Mouse (Mus musculus) CH12.LX (cell line): ENCODE data around the gene Hist1h3e. TPM values are rescaled to one million over a fixed set of nuclear protein-coding genes. Genes with fewer than 3 reads are reported as not detected.

ENCODE experiments used
- DNase-seq: peaks from one replicate; pipeline ENCODE4 v3.0.0-alpha.2; 2013; ENCODE audit errors: extremely low read depth
- H3K27ac ChIP-seq: 2 replicates; pipeline ENCODE4 v1.5.1; 2012; ENCODE audit warnings: low read depth, mild to moderate bottlenecking, control low read depth, moderate library complexity; ENCODE audit not compliant: insufficient read depth
- H3K27me3 ChIP-seq: replicated peaks from 2 replicates; pipeline ENCODE3; 2012; ENCODE audit warnings: inconsistent platforms
- H3K36me3 ChIP-seq, 2 experiments: replicated peaks in 1 of 2; 2 replicates each; pipeline versions ENCODE3 to v1.6.1; 2012; ENCODE audit warnings: inconsistent platforms in 1 of 2, low read length in 1 of 2, mild to moderate bottlenecking in 1 of 2, mixed read lengths in 1 of 2, moderate library complexity in 1 of 2; ENCODE audit not compliant: control insufficient read depth in 1 of 2, insufficient read depth in 1 of 2
- H3K4me1 ChIP-seq, 2 experiments: 2 replicates each; pipeline ENCODE4 v1.6.1; 2012; ENCODE audit warnings: inconsistent platforms in 1 of 2, moderate library complexity in 1 of 2; ENCODE audit not compliant: insufficient read depth in 2 of 2, control insufficient read depth in 1 of 2
- H3K4me2 ChIP-seq: 2 replicates; pipeline ENCODE4 v1.6.1; 2012; ENCODE audit warnings: low read depth, mild to moderate bottlenecking, control low read depth; ENCODE audit not compliant: poor library complexity, insufficient read depth, severe bottlenecking
- H3K4me3 ChIP-seq, 3 experiments: fragments of 150-350 bp in 1 of 3; sonication (generic) in 1 of 3; replicated peaks in 1 of 3; 2 replicates each; pipeline versions ENCODE3 to v1.5.1; 2011 to 2012; ENCODE audit warnings: low read depth in 2 of 3, low read length in 2 of 3, mild to moderate bottlenecking in 2 of 3, moderate library complexity in 2 of 3, control low read depth in 1 of 3, improper control_type of control experiment in 1 of 3, inconsistent platforms in 1 of 3, mixed read lengths in 1 of 3; ENCODE audit not compliant: poor library complexity in 1 of 3
- H3K79me2 ChIP-seq: replicated peaks from 2 replicates; pipeline ENCODE4 v1.6.1; 2012; ENCODE audit warnings: mild to moderate bottlenecking, moderate library complexity; ENCODE audit not compliant: control insufficient read depth, poor library complexity, insufficient read depth, severe bottlenecking; ENCODE audit errors: extremely low read depth
- H3K9ac ChIP-seq: 2 replicates; pipeline ENCODE4 v1.6.1; 2012; ENCODE audit warnings: low read depth, mild to moderate bottlenecking, control low read depth, moderate library complexity; ENCODE audit not compliant: insufficient read depth
- H3K9me3 ChIP-seq: replicated peaks from 2 replicates; pipeline ENCODE3; 2012; ENCODE audit warnings: low read length, inconsistent platforms, mixed read lengths
- CHD1 ChIP-seq: IDR thresholded peaks from 2 replicates; pipeline ENCODE4 v1.6.1; 2012; ENCODE audit warnings: low read depth, low read length, improper control_type of control experiment, inconsistent platforms
- CTCF ChIP-seq, 2 experiments: IDR thresholded peaks in 1 of 2; conservative IDR thresholded peaks in 1 of 2; 2 replicates each; pipeline ENCODE4 v1.5.1; 2011 to 2012; ENCODE audit warnings: low read depth in 2 of 2, low read length in 2 of 2, improper control_type of control experiment in 1 of 2, inconsistent platforms in 1 of 2, mild to moderate bottlenecking in 1 of 2, moderate library complexity in 1 of 2
- ELF1 ChIP-seq: IDR thresholded peaks from 2 replicates; pipeline ENCODE4 v1.6.1; 2014; ENCODE audit warnings: low read depth, mild to moderate bottlenecking, inconsistent platforms, low read length, improper control_type of control experiment
- ETS1 ChIP-seq: conservative IDR thresholded peaks from 2 replicates; pipeline ENCODE4 v1.6.1; 2012; ENCODE audit warnings: low read depth, mild to moderate bottlenecking, inconsistent platforms, low read length, improper control_type of control experiment, moderate library complexity
- HCFC1 ChIP-seq: IDR thresholded peaks from 2 replicates; pipeline ENCODE4 v1.6.1; 2012; ENCODE audit warnings: low read depth, mild to moderate bottlenecking, inconsistent platforms, low read length, improper control_type of control experiment
- JUND ChIP-seq: conservative IDR thresholded peaks from 2 replicates; pipeline ENCODE4 v1.6.1; 2011; ENCODE audit warnings: low read depth, low read length, improper control_type of control experiment
- KAT2A ChIP-seq: IDR thresholded peaks from 2 replicates; pipeline ENCODE4 v1.6.1; 2012; ENCODE audit warnings: low read length, improper control_type of control experiment, inconsistent platforms; ENCODE audit not compliant: insufficient replicate concordance
- MAFK ChIP-seq: IDR thresholded peaks from 2 replicates; pipeline ENCODE4 v1.6.1; 2011; ENCODE audit warnings: low read length, improper control_type of control experiment; ENCODE audit not compliant: insufficient replicate concordance
- MAZ ChIP-seq: IDR thresholded peaks from 2 replicates; pipeline ENCODE4 v1.6.1; 2012; ENCODE audit warnings: low read depth, mild to moderate bottlenecking, inconsistent platforms, low read length, improper control_type of control experiment, moderate library complexity
- MEF2A ChIP-seq: IDR thresholded peaks from 2 replicates; pipeline ENCODE4 v1.6.1; 2014; ENCODE audit warnings: low read depth, mild to moderate bottlenecking, inconsistent platforms, low read length, improper control_type of control experiment, borderline replicate concordance
- MXI1 ChIP-seq: IDR thresholded peaks from 2 replicates; pipeline ENCODE4 v1.6.1; 2011; ENCODE audit warnings: mild to moderate bottlenecking, low read depth, low read length, improper control_type of control experiment
- MYC ChIP-seq: IDR thresholded peaks from 2 replicates; pipeline ENCODE4 v1.6.1; 2011; ENCODE audit warnings: low read depth, mild to moderate bottlenecking, improper control_type of control experiment, low read length
- NRF1 ChIP-seq: IDR thresholded peaks from 2 replicates; pipeline ENCODE4 v1.6.1; 2014; ENCODE audit warnings: low read depth, mild to moderate bottlenecking, inconsistent platforms, low read length, improper control_type of control experiment, moderate library complexity
- POLR2AphosphoS2 ChIP-seq: IDR thresholded peaks from 2 replicates; pipeline ENCODE4 v1.6.1; 2011; ENCODE audit warnings: low read depth, low read length, improper control_type of control experiment
- SIN3A ChIP-seq: IDR thresholded peaks from 2 replicates; pipeline ENCODE4 v1.6.1; 2012; ENCODE audit warnings: low read length, improper control_type of control experiment, inconsistent platforms
- SMC3 ChIP-seq: IDR thresholded peaks from 2 replicates; pipeline ENCODE4 v1.6.1; 2011; ENCODE audit warnings: low read depth, low read length, improper control_type of control experiment
- TBP ChIP-seq: conservative IDR thresholded peaks from 2 replicates; pipeline ENCODE4 v1.6.1; 2011; ENCODE audit warnings: low read depth, low read length, improper control_type of control experiment
- UBTF ChIP-seq: IDR thresholded peaks from 2 replicates; pipeline ENCODE4 v1.6.1; 2012; ENCODE audit warnings: low read depth, mild to moderate bottlenecking, inconsistent platforms, low read length, improper control_type of control experiment, moderate library complexity
- USF1 ChIP-seq: IDR thresholded peaks from 2 replicates; pipeline ENCODE4 v1.6.1; 2014; ENCODE audit warnings: low read depth, mild to moderate bottlenecking, inconsistent platforms, low read length, improper control_type of control experiment
- USF2 ChIP-seq: conservative IDR thresholded peaks from 2 replicates; pipeline ENCODE4 v1.6.1; 2011; ENCODE audit warnings: low read depth, low read length, improper control_type of control experiment
- ZC3H11A ChIP-seq: IDR thresholded peaks from 2 replicates; pipeline ENCODE4 v1.6.1; 2012; ENCODE audit warnings: low read depth, mild to moderate bottlenecking, inconsistent platforms, low read length, improper control_type of control experiment
- ZKSCAN1 ChIP-seq: IDR thresholded peaks from 2 replicates; pipeline ENCODE4 v1.6.1; 2012; ENCODE audit warnings: low read depth, inconsistent platforms, low read length, improper control_type of control experiment, borderline replicate concordance
- ZMIZ1 ChIP-seq: IDR thresholded peaks from 2 replicates; pipeline ENCODE4 v1.6.1; 2012; ENCODE audit warnings: low read depth, mild to moderate bottlenecking, inconsistent platforms, low read length, improper control_type of control experiment
- ZNF384 ChIP-seq: IDR thresholded peaks from 2 replicates; pipeline ENCODE4 v1.6.1; 2012; ENCODE audit warnings: low read depth, low read length, improper control_type of control experiment, inconsistent platforms
- dilution Hi-C: fragments of 300-500 bp; cut with MboI; formaldehyde crosslinking; loops from 2 replicates; pipeline ENCODE4 v1.14.3; 2020; ENCODE audit warnings: low sequenced_read_pairs; ENCODE audit not compliant: extremely low pct_unique_long_range_greater_than_20kb, extremely low pct_ligation_motif_present
- in situ Hi-C: fragments of 300-500 bp; cut with MboI; formaldehyde crosslinking; loops from 3 replicates; pipeline ENCODE4 v1.14.3; 2019; ENCODE audit warnings: low sequenced_read_pairs, low pct_ligation_motif_present, low pct_unique_long_range_greater_than_20kb, mixed read lengths
- polyA plus RNA-seq: library from polyadenylated mRNA; unstranded; fragments of >175 nt; gene quantifications from 2 replicates; pipeline ENCODE4 v1.2.1, GENCODE M21; 2012; ENCODE audit warnings: low read depth; ENCODE audit not compliant: insufficient read length
- total RNA-seq, 2 experiments: library from RNA; depleted of rRNA; stranded (reverse); fragments of 300-350 nt in 1 of 2; fragments of >200 nt in 1 of 2; gene quantifications; 2 replicates each; pipeline ENCODE4 v1.2.3; 2012 to 2014

Hist1h3e gene
- total and polyA plus RNA-seq, 3 experiments = 3.1 to 1,484 (median 24.2) TPM

GRCm38 (mm10) chr13:23515826-23516620, 46.1 kb downstream of the Hist1h3e start:
- no peak overlapping the region for H3K27ac ChIP-seq
- H3K4me3 ChIP-seq = peak overlapping the region in 1 of 3 experiments; percentile 39
- H3K4me2 ChIP-seq = peak overlapping the region; percentile 88
- H3K36me3 ChIP-seq = no peaks in the 10 kb centered on the region
- no peaks in the 10 kb centered on the region for H3K79me2 ChIP-seq
- in situ Hi-C loops (loop anchor here (25.0 kb wide), 1 partner anchor 1579 kb away; the partner anchor contains the start of gene Zfp184), dilution Hi-C loops (no loop called here)
- H3K4me1 ChIP-seq = peaks cover 3 to 26% of the 10 kb centered on the region in 2 experiments; a peak in 3 of 4 replicates
- H3K9ac ChIP-seq = peak overlapping the region; percentile 53
- no peaks in the 10 kb centered on the region for H3K9me3 ChIP-seq
- no peak for DNase-seq
- TF ChIP-seq TBP (peak; percentile 96), ELF1 (no peak), UBTF (no peak)
- H3K27me3 ChIP-seq = no peaks in the 10 kb centered on the region

DNA sequence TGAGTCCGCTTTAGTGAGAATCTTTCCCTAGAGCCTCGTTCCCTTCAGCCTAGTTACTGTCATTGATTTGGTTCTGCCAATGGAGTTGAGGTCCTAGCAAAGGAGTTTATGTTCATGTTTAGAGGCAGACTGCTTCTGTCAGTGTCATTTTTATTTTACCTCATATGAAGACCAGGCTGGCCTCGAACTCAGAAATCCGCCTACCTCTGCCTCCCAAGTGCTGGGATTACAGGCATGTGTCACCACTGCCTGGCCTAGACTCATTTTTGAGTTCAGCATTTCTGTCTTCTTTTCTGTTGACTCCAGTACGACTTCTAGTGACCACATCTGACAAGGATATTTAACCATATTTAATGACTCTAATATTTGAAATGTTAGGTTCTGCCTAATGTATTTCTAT, 46.9 kb downstream of the Hist1h3e start:
- Histone ChIP-seq H3K79me2 (no peaks in the 10 kb centered on the region), H3K9ac (no peak overlapping the region), H3K4me3 (no peak overlapping the region), H3K27me3 (no peaks in the 10 kb centered on the region), H3K27ac (no peak overlapping the region), H3K36me3 (no peaks in the 10 kb centered on the region), H3K9me3 (no peaks in the 10 kb centered on the region), H3K4me1 (peaks cover 7 to 25% of the 10 kb centered on the region in 2 experiments; a peak in 3 of 4 replicates), H3K4me2 (no peak overlapping the region)
- DNase-seq = no peak
- TF ChIP-seq ZC3H11A (no peak), MEF2A (no peak), TBP (no peak), MXI1 (no peak), USF2 (no peak), MAZ (no peak), KAT2A (no peak), JUND (no peak), MAFK (no peak)
- dilution Hi-C loops (no loop called here), in situ Hi-C loops (loop anchor here (25.0 kb wide), 1 partner anchor 1578 kb away; the partner anchor contains the start of gene Zfp184)

DNA sequence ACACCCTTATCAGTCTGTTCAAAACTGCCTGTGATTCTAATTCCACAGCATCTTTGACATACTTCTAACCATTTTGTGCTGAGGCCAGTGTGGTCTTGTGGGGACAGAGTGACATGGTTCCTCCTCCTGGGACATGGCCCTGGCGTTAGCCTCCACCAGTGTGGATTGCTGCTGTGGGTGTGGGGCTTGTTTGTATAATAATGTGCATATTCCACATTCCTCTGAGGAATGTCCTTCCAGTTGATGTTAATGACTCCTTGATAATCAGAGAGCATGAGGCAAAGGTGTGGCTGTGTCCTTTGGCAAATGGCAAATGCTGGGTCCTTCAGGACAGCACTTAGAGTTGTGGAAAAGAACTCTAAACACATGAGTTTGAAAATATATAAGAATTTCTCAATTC, 48.7 kb downstream of the Hist1h3e start:
- no peak overlapping the region for H3K4me3 ChIP-seq
- dilution Hi-C loops = no loop called here
- no peak overlapping the region for H3K9ac ChIP-seq
- H3K4me2 ChIP-seq = no peak overlapping the region
- in situ Hi-C loops = loop anchor here (25.0 kb wide), 1 partner anchor 1576 kb away; the partner anchor contains the start of gene Zfp184
- no peak overlapping the region for H3K27ac ChIP-seq
- no peaks in the 10 kb centered on the region for H3K36me3 ChIP-seq
- DNase-seq = no peak
- no peaks in the 10 kb centered on the region for H3K79me2 ChIP-seq
- H3K27me3 ChIP-seq = no peaks in the 10 kb centered on the region
- no peaks in the 10 kb centered on the region for H3K9me3 ChIP-seq
- peaks cover 7 to 33% of the 10 kb centered on the region in 2 experiments; a peak in 3 of 4 replicates for H3K4me1 ChIP-seq
- TF ChIP-seq ETS1 (no peak), CHD1 (no peak), SIN3A (no peak), MYC (no peak), MAZ (no peak), HCFC1 (no peak), SMC3 (no peak), MAFK (no peak), JUND (no peak), USF1 (no peak), ELF1 (no peak), CTCF (conservative IDR thresholded peaks at IDR 0.05 in 1 of 2, IDR thresholded peaks at IDR 0.05 in 1 of 2; ENCODE audit: low read depth in 2 of 2, low read length in 2 of 2) (no peak), ZMIZ1 (no peak), ZNF384 (no peak), ZKSCAN1 (no peak), POLR2AphosphoS2 (no peak), NRF1 (no peak)
